Mouse (Mus musculus) retina, adult 2 months (tissue): Measurements from ENCODE around the gene Fam49a.

Source experiments
- DNase-seq: peaks from one replicate; pipeline ENCODE4 v3.0.0-alpha.2; 2012; ENCODE audit warnings: low read depth, low spot score

Gene Fam49a

GRCm38 (mm10) chr12:12356463-12356862 is 94.5 kb downstream of the Fam49a start:
- DNase-seq, result no peak

GRCm38 (mm10) chr12:12356946-12357345 is 95.0 kb downstream of the Fam49a start:
- no peak for DNase-seq

GRCm38 (mm10) chr12:12359923-12360322 is 98.0 kb downstream of the Fam49a start:
- no peak for DNase-seq

GRCm38 (mm10) chr12:12362371-12362770 is 100.4 kb downstream of the Fam49a start:
- DNase-seq, result no peak

GRCm38 (mm10) chr12:12364201-12364600 is 102.3 kb downstream of the Fam49a start:
- DNase-seq, result no peak

- no peak for DNase-seq
Observed at GRCm38 (mm10) chr12:12367423-12367822, 105.5 kb downstream of the Fam49a start.

GRCm38 (mm10) chr12:12373111-12373862 is 111.3 kb downstream of the Fam49a start:
- no peak for DNase-seq

GRCm38 (mm10) chr12:12379056-12379455 is 117.1 kb downstream of the Fam49a start:
- no peak for DNase-seq

- no peak for DNase-seq
Observed at GRCm38 (mm10) chr12:12389271-12389670, 127.3 kb downstream of the Fam49a start.

GRCm38 (mm10) chr12:12396224-12396623 is 134.3 kb downstream of the Fam49a start:
- no peak for DNase-seq

- DNase-seq, result no peak
Observed at GRCm38 (mm10) chr12:12401051-12401465, 139.1 kb downstream of the Fam49a start.

- DNase-seq, result no peak
Observed at GRCm38 (mm10) chr12:12401504-12401903, 139.6 kb downstream of the Fam49a start.

- no peak for DNase-seq
Observed at GRCm38 (mm10) chr12:12405491-12406110, 143.7 kb downstream of the Fam49a start.

- DNase-seq, result no peak
Observed at GRCm38 (mm10) chr12:12409044-12409443, 147.1 kb downstream of the Fam49a start.

GRCm38 (mm10) chr12:12412674-12413073 is 150.7 kb downstream of the Fam49a start:
- DNase-seq, result peak; percentile 46

- no peak for DNase-seq
Observed at GRCm38 (mm10) chr12:12420423-12420822, 158.5 kb downstream of the Fam49a start.

GRCm38 (mm10) chr12:12420841-12421579 is 159.1 kb downstream of the Fam49a start:
- DNase-seq, result peak; percentile 33

GRCm38 (mm10) chr12:12421580-12421878 is 159.6 kb downstream of the Fam49a start:
- DNase-seq, result no peak

GRCm38 (mm10) chr12:12425188-12425587 is 163.2 kb downstream of the Fam49a start:
- DNase-seq, result no peak

GRCm38 (mm10) chr12:12427285-12427684 is 165.3 kb downstream of the Fam49a start:
- DNase-seq, result no peak

- DNase-seq, result no peak
Observed at GRCm38 (mm10) chr12:12428886-12429285, 166.9 kb downstream of the Fam49a start.
